Mouse (Mus musculus): Measurements from ENCODE around the gene Aire.

GRCm38 (mm10) chr10:78044531-78044930, 1.1 kb upstream of the Aire start:
- TF ChIP-seq GATA1 (IDR thresholded peaks at IDR 0.05; ENCODE audit: borderline replicate concordance, low read length) (no peak), FLI1 (IDR thresholded peaks at IDR 0.05; ENCODE audit: low read length) (no peak)

All from megakaryocyte, embryonic 14.5 days (primary cell).